Mouse (Mus musculus): ENCODE data around the gene Apoc2.

The Apoc2 gene

DNA sequence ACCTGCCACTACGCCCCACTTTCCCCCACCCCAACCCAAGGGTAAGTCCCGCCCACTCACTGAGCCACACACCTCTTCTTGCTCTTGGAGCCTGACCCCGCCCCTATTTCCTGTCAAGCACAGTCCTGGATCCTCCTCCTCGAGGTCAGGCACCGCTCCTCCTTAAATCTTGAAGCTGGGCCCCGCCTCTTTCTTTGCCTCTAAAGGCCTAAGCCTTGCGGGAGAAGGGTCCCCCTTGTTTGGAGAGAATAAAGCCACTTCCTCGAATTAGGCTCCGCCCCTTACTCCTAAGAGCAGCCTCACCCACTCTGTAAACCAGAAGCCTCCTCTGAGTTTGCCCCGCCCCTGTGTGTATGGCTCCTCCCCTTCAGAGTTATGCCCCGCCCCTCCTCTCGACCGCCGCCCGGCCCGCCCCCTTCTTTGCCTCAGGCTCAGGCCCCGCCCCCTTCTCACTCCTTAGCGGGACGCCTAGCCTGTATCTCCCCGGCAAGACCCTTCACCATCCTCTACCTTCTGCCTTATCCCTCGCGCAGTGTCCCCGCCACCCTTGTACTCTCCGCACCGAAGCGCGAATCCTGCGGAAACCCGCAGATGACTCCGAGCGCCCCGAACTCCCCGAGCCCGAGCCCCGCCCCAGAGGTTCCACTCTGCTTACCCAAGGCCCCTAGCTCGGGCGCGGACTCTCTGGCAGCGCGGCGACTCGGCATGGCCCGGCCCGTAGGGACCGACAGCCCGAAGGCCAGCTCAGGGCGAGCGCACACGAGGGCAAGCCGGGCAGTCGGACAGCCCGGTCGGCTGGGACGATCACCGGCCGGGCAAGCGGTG is 49.0 kb downstream of the Apoc2 start:
- DNase-seq (ENCODE audit: low spot score in 2 of 2) = peak; percentile 79 to 87

DNA sequence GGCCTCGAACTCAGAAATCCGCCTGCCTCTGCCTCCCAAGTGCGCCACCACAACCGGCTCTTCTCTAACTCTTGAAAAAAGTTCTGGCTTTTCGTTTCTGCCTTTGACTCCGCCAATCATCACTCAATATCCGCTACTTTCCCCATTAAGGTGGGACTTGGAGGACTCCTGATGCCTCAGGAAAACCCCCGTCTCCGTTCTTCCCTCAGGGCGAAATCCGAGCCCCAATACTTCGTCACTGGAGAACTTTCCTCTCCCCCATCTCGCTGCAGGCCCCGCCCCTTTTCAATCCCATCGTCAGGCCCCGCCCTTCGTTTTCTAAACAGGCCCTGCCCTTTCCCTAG is 49.6 kb downstream of the Apoc2 start:
- DNase-seq (ENCODE audit: low spot score in 2 of 2) = no peak

DNA sequence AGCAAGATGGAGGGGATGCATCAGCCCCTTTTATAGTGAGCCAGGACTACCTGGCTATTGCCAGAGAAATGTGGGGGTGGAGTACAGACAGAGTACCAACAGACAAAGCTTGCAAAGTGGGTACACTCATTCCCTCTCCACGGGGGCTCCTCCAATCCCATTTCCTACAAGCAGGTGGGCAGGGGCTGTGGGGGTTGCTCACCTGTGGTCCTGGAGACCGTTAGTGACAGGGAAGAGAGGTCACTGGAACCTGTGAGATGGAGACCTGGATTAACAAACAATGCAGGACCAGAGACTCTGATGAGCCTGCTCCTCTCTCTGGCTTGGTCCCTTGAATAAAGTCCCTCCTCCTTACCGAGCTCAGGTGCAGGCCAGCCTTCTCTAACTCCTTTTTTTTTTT is 50.0 kb downstream of the Apoc2 start:
- no peak for DNase-seq (ENCODE audit: low spot score in 2 of 2)

DNA sequence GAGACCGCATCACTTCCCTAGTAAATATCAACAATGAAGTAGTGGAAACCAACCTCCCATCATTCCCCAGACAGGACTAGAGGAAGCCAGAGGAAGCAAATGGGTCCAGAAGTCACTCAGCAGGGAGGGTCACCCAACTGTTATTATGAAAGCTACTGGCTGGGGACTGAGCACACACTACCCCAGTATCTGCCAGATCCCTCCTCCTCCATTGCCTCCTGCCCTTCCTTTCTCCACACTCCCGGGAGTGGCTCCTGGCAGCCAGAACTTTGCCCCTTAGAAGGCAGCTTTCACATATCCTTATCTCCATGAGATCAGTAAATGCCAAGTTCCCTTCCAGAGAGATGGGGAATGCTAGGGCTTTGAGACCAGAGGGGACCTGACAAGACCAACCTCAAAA is 54.3 kb downstream of the Apoc2 start:
- DNase-seq (ENCODE audit: low spot score in 2 of 2) = no peak

DNA sequence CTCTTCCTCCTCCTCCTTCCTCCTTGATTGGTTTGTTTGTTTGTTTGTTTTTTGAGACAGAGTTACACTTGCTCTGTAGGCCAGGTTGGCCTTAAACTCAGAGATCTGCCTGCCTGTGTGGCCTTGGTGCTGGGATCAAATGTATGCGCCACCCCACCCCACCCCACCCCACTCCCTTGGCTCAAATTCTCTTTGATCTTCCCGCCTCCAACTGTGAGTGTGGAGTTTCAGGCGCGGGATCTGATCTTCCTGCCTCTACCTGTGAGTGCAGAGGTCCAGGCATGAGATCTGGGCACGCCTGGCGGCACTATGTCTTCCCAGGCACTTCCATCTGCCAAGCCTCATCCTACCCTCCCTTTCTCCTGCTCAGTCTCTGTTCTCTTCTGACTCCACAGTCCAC is 55.5 kb downstream of the Apoc2 start:
- no peak for DNase-seq (ENCODE audit: low spot score in 2 of 2)
